Mouse (Mus musculus): Measurements from ENCODE around the gene Slc27a1. TPM values are rescaled to one million over a fixed set of nuclear protein-coding genes. Genes with fewer than 3 reads are reported as not detected.
A peak's percentile ranks its signal among the peaks of the same experiment; 100 is the strongest.

The Slc27a1 gene
- polyA plus RNA-seq, 1 experiment from 2014 or later = 50.5 TPM

DNA sequence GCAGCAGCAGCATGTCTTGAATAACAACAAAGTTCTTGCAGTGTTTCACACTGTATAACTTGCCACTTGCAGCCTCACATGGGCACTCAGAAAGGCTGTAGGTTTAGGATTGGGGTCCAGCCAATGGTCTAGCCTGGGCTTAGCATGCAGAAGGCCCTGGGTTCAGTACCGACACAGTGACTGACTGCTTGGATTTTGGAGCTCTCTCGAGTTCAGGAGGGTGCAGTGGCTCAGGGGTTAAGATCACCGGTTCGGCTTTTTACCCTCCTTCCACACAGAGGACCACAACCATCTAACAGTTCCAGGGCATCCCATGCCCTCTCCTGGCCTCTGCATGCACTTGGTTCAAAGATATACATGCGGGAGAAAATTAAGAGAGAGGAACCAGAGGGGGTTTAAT is 22.3 kb downstream of the Slc27a1 start:
- Histone ChIP-seq H3K4me3 (replicated peaks; ENCODE audit: low read depth, low read length) (peak overlapping the region; percentile 75), H3K36me3 (ENCODE audit: insufficient read depth, low read length) (no peaks in the 10 kb centered on the region), H3K9me3 (replicated peaks; ENCODE audit: low read length) (no peaks in the 10 kb centered on the region), H3K4me1 (replicated peaks; ENCODE audit: insufficient read depth, low read length) (peaks cover 19% of the 10 kb centered on the region; the same call in 1 of the 2 replicates), H3K27me3 (ENCODE audit: insufficient read depth, low read length) (no peaks in the 10 kb centered on the region), H3K4me2 (ENCODE audit: low read length) (peak overlapping the region; percentile 95), H3K27ac (peak overlapping the region; percentile 99; the same call in 1 of the 2 replicates), H3K9ac (ENCODE audit: low read depth, low read length) (peak overlapping the region; percentile 84)
- ATAC-seq (replicated peaks; ENCODE audit: low FRiP score, low read depth) (no peak), DNase-seq (ENCODE audit: low spot score) (no peak)
- no peak for TF ChIP-seq CTCF (IDR thresholded peaks at IDR 0.05; ENCODE audit: low read depth)
- 11% methylated on average over 5 of the region's 5 CpGs for WGBS

- Histone ChIP-seq H3K4me1 (replicated peaks; ENCODE audit: insufficient read depth, low read length) (peaks cover 22% of the 10 kb centered on the region; the same call in 1 of the 2 replicates), H3K27me3 (ENCODE audit: insufficient read depth, low read length) (no peaks in the 10 kb centered on the region), H3K4me2 (ENCODE audit: low read length) (peak within 1 kb of the TSS; percentile 95), H3K9ac (ENCODE audit: low read depth, low read length) (peak within 1 kb of the TSS; percentile 84), H3K27ac (peak within 1 kb of the TSS; percentile 99), H3K36me3 (ENCODE audit: insufficient read depth, low read length) (no peaks in the 10 kb centered on the region), H3K9me3 (replicated peaks; ENCODE audit: low read length) (no peaks in the 10 kb centered on the region), H3K4me3 (replicated peaks; ENCODE audit: low read depth, low read length) (peak within 1 kb of the TSS; percentile 75)
- TF ChIP-seq CTCF (IDR thresholded peaks at IDR 0.05; ENCODE audit: low read depth) = no peak
- under 1% methylated on average over 71 of the region's 71 CpGs for WGBS
- ATAC-seq (replicated peaks; ENCODE audit: low FRiP score, low read depth) (peak; percentile 81), DNase-seq (ENCODE audit: low spot score) (peak; percentile 95)
These were observed 23.0 kb downstream of the Slc27a1 start, which contains the start of gene Pgls for GRCm38 (mm10) chr8:71591471-71592373. Pgls (plus strand) TSS chr8:71592176.

DNA sequence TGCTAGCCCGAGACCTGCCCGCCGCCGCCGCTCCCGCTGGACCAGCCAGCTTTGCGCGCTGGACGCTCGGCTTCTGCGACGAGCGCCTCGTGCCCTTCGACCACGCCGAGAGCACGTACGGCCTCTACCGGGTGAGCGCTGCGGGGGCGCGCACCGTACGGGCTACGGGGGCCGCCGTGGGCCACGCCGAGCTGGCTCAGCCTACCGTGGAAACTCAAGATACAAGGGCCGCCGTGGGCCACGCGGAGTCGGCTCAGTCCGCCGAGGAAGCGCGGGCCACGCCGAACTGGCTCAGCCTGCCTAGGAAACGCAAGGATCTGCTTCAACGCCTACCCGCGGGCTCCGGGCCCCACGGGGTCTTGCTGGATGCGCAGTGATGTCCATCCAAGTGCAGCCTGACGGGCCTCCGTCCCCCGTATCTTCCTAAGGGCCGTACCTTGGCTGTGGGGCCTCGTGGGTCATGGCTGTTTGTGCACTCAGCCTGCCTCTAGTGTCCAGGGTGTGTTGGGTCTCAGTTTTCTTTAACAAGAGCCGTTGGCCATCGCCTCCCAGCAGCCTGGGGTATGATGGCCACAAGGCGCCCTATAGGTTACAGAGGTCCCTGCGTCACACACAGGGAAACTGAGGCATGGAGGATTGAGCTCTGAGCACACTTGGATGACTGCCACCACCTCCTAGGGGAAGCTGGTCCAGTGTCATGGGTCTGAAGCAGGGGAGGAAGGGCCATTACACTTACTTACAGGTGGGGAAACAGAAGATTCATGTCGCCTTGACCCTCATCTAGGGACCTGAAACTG is 23.9 kb downstream of the Slc27a1 start:
- Histone ChIP-seq H3K27ac (peak overlapping the region; percentile 99), H3K4me1 (replicated peaks; ENCODE audit: insufficient read depth, low read length) (peaks cover 22% of the 10 kb centered on the region; the same call in 1 of the 2 replicates), H3K9ac (ENCODE audit: low read depth, low read length) (peak overlapping the region; percentile 84), H3K4me2 (ENCODE audit: low read length) (peak overlapping the region; percentile 95), H3K36me3 (ENCODE audit: insufficient read depth, low read length) (no peaks in the 10 kb centered on the region), H3K27me3 (ENCODE audit: insufficient read depth, low read length) (no peaks in the 10 kb centered on the region), H3K9me3 (replicated peaks; ENCODE audit: low read length) (no peaks in the 10 kb centered on the region), H3K4me3 (replicated peaks; ENCODE audit: low read depth, low read length) (peak overlapping the region; percentile 75)
- peak; percentile 72 for DNase-seq (ENCODE audit: low spot score)
- peak; percentile 80 for ATAC-seq (replicated peaks; ENCODE audit: low FRiP score, low read depth)
- 3% methylated on average over 60 of the region's 60 CpGs for WGBS
- no peak for TF ChIP-seq CTCF (IDR thresholded peaks at IDR 0.05; ENCODE audit: low read depth)

DNA sequence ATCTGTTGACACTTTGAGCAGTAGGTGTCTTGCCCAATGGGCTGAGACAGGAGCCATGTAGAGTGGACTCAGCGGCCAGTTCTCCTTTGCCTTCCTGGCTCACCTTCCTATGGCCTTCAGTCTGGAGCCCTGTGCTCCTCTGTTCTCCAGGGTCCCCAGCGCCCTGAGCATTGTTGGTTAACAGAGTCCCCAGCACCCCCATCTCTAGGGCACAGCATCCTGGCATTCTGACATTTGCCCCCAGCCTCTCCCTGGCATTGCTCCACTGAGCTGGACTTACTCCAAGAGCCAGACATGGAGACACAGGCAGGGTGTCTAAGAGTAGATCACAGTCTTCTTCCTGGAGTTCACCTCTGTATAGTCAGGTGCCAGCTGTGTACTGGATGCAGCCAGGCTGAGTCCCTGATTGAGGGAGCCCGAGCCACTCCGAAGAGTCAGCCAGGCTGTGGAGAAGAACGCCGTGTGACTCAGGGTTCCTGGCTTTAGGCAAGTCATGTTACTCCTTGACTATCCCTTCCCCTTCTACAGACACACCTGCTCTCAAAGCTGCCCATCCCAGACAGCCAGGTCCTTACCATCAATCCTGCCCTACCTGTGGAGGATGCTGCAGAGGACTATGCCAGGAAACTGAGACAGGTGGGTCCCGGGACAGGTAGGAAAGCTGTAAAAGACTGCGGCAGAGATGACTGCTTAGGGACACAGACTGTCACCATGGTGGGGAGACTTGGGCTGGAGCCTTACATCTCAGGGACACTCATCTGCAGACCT is 25.1 kb downstream of the Slc27a1 start:
- DNase-seq (ENCODE audit: low spot score) (no peak), ATAC-seq (replicated peaks; ENCODE audit: low FRiP score, low read depth) (no peak)
- Histone ChIP-seq H3K36me3 (ENCODE audit: insufficient read depth, low read length) (no peaks in the 10 kb centered on the region), H3K9me3 (replicated peaks; ENCODE audit: low read length) (no peaks in the 10 kb centered on the region), H3K4me3 (replicated peaks; ENCODE audit: low read depth, low read length) (no peak overlapping the region), H3K4me1 (replicated peaks; ENCODE audit: insufficient read depth, low read length) (peaks cover 22% of the 10 kb centered on the region; the same call in 1 of the 2 replicates), H3K27ac (no peak overlapping the region), H3K4me2 (ENCODE audit: low read length) (no peak overlapping the region), H3K27me3 (ENCODE audit: insufficient read depth, low read length) (no peaks in the 10 kb centered on the region), H3K9ac (ENCODE audit: low read depth, low read length) (0 out of 2 replicates have a peak overlapping the region, but pooled peaks have one; percentile 14)
- WGBS = 87% methylated on average over 8 of the region's 8 CpGs
- no peak for TF ChIP-seq CTCF (IDR thresholded peaks at IDR 0.05; ENCODE audit: low read depth)

GRCm38 (mm10) chr8:71594324-71594722 is 25.6 kb downstream of the Slc27a1 start:
- H3K27me3 ChIP-seq (ENCODE audit: insufficient read depth, low read length) = no peaks in the 10 kb centered on the region
- H3K4me3 ChIP-seq (replicated peaks; ENCODE audit: low read depth, low read length) = no peak overlapping the region
- TF ChIP-seq CTCF (IDR thresholded peaks at IDR 0.05; ENCODE audit: low read depth) = no peak
- no peaks in the 10 kb centered on the region for H3K36me3 ChIP-seq (ENCODE audit: insufficient read depth, low read length)
- no peaks in the 10 kb centered on the region for H3K9me3 ChIP-seq (replicated peaks; ENCODE audit: low read length)
- DNase-seq (ENCODE audit: low spot score) (no peak), ATAC-seq (replicated peaks; ENCODE audit: low FRiP score, low read depth) (no peak)
- H3K4me2 ChIP-seq (ENCODE audit: low read length) = no peak overlapping the region
- H3K4me1 ChIP-seq (replicated peaks; ENCODE audit: insufficient read depth, low read length) = peaks cover 22% of the 10 kb centered on the region; the same call in 1 of the 2 replicates
- WGBS = 83% methylated on average over 4 of the region's 4 CpGs
- no peak overlapping the region for H3K9ac ChIP-seq (ENCODE audit: low read depth, low read length)
- no peak overlapping the region for H3K27ac ChIP-seq
